Mouse (Mus musculus) CH12F3 (cell line): ENCODE measurements around the gene Cnn1.

Experiments
- in situ Hi-C: fragments of 300-500 bp; cut with MboI; formaldehyde crosslinking; loops from 2 replicates; pipeline ENCODE4 v1.14.3; 2020; ENCODE audit warnings: low sequenced_read_pairs

Gene Cnn1

DNA sequence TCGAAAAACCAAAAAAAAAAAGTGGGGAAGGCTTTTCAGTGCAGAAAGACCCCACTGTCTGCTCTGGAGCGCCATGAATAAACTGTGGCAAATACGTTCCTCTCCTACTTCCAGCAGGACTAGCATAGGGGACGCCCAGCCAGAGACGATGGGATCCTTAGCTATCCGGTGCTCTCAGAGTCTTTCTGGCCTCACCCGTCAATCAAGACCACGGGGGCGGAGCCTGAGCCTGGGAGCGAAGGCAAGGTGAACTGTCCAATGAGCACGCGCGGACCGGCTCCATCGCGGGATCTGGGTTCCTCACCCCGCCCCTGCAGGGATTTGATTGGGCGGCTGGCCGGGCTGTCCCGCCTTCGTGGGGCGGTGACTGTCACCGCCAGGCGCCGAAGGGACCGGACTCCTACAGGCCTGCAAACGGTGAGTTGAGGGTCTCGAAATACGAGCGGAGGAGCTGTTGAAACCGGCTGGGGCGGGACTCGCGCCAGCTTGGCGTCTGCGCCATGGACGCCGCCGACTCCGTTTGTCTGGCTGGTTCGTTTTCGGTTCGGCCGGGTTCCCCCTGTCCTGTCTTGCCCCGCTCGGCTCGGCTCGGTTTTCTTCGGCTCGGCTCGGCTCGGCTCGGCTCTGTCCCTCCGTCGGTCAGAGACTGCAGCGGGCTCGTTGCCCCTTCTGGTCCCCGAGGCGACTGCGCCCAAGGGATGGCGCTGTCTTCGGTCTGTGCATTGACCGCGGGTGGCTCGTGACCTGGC is 57.7 kb downstream of the Cnn1 start, which contains the start of gene Pigyl:
Pigyl (plus strand) TSS at position 350 of the 749 bp plus-strand sequence.
- in situ Hi-C loops, result no loop called here

DNA sequence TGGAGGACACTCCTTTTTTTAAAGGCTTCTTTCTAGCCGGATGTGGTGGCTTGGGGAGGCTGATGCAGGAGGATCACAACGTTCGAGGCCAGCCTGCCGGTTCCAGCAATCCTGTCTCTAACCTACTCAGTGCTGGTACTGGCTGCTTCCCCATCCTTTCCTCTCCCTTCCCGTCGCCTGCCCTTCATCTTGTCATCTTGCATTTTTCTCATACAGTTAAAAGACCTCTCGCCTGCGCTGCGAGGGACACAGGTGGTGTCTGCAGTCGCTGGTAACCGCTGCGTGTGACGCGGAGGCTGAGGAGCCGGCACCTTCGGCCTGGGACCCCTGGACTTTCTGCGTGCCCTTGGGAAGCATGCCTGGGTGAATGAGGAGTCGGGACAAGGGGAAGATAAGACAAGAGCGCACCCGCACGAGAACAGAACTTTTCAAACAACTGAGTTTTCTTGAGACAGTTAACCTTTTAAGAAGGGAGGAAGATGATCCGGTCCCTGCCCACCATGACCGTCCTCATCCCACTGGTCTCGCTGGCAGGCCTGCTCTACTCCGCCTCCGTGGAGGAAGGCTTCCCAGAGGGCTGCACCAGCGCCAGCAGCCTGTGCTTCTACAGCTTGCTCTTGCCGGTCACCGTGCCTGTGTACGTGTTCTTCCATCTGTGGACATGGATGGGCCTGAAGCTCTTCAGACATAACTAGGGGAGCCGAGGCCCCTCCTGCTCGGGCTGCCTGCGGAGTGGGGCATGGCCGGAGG is 58.7 kb downstream of the Cnn1 start:
- in situ Hi-C loops, result no loop called here
